Mouse (Mus musculus): ENCODE results near the gene Zfp273.
"Not testable (repeated sequence)": the region's sequence is repeated elsewhere in the genome, so short reads cannot be mapped to it uniquely, and the experiment has no call there.

Gene Zfp273

DNA sequence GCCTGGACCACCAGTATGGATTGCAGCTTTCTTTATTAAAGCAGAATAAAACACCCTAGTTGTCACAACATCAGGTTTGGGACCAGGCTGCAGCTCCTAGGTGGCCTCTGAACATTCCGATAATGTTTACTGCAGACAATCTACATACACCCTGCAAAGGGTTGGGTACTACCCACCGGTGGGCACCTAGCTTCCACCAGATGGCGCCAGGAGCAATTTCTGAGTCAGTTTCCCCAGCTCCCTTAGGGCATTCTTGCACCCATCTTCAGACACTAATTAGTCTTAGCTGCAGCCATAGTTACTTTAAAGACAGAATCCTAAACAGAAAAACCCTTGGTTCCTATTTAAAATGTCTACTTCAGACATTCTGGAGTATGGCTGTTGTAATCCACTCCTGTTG is 54.4 kb downstream of the Zfp273 start:
- DNase-seq (ENCODE audit: low spot score) = peak; percentile 9

DNA sequence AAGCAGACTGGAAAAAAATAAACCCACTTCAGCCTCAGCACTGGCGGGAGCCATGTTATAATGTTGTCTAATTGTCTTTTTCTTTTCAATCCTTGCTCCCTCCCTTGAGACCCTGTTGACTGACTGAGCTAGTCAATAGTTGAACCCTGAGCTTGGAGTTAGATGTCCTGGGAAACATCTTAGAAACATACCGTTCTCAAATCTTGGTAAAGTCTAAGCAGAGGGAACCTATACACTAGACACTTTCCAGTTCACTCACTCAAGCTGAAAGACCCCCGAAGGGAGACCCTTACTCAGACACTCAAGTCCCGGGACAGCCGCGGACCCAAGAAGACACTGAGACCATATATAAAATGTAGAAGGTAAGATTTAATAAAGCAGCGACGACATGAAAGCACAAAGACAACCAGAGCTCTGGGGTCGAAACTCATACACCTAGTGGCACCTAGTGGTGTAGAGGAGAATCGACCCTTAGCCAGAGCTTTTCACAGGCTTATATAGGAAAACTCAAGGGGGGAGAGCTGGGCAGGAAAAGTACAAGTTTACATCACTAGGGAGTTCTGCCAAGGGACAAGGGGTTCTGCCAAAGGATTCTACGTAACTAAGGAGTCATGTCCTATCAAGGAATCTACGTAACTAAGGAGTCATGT is 62.6 kb downstream of the Zfp273 start:
- not testable (repeated sequence) for DNase-seq (ENCODE audit: low spot score)

All from embryo, embryonic 10 days (tissue).